Mouse (Mus musculus): ENCODE measurements around the gene Oscar. TPM values are rescaled to one million over a fixed set of nuclear protein-coding genes. Genes with fewer than 3 reads are reported as not detected.
"Not testable (repeated sequence)": the region's sequence is repeated elsewhere in the genome, so short reads cannot be mapped to it uniquely, and the experiment has no call there.

The Oscar gene
- polyA plus RNA-seq, 1 experiment: 0.13 TPM

DNA sequence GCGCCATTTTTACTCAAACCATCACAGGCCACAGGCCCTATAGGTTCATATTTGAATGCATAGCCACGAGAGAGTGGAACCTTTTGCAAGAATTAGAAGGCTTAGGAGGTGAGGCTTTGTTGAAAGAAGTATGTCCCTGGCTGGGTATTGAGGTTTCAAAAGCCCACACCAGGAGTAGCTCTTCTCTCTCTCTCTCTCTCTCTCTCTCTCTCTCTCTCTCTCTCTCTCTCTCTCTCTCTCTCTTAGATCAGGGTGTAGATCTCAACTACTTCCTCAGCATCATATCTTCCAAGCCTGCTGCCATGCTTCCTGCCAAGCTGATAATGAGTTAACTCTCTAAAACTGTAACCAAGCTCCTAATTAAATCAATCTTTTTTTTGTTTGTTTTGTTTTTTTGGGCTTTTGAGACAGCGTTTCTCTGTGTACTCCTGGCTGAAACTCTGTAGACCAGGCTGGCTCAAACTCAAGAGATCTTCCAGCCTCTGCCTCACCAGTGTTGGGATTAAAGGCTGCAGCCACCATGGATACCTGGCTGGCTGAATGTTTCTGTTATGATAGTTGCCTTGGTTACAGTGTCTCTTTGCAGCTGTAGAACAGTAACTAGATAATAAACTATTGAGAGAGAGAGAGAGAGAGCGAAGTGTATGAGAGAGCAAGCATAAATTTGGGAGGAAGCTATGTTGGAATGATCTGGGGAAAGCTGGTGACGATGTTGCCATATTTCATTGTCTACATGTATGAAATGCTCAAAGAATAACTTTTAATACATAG is 39.4 kb downstream of the Oscar start:
- no peak overlapping the region for H3K27ac ChIP-seq (ENCODE audit: control insufficient read depth, insufficient read depth, low read length)
- no peaks in the 10 kb centered on the region for H3K27me3 ChIP-seq (ENCODE audit: control insufficient read depth, insufficient read depth, low read length)
- WGBS: 84% methylated on average over 5 of the region's 5 CpGs
- no peak overlapping the region for H3K4me3 ChIP-seq (ENCODE audit: control insufficient read depth, insufficient read depth, low read length)
- TF ChIP-seq POLR2A (IDR thresholded peaks at IDR 0.05; ENCODE audit: control insufficient read depth, extremely low read depth, insufficient read depth, low read length, poor library complexity) (no peak), CTCF (IDR thresholded peaks at IDR 0.05; ENCODE audit: borderline replicate concordance, control insufficient read depth, extremely low read depth, insufficient read depth, low read length, poor library complexity) (no peak)
- no peaks in the 10 kb centered on the region for H3K36me3 ChIP-seq (ENCODE audit: control insufficient read depth, insufficient read depth, low read length)
- no peaks in the 10 kb centered on the region; the same call in 1 of the 2 replicates for H3K4me1 ChIP-seq (replicated peaks; ENCODE audit: control insufficient read depth, insufficient read depth, low read length)
- no peak for DNase-seq

DNA sequence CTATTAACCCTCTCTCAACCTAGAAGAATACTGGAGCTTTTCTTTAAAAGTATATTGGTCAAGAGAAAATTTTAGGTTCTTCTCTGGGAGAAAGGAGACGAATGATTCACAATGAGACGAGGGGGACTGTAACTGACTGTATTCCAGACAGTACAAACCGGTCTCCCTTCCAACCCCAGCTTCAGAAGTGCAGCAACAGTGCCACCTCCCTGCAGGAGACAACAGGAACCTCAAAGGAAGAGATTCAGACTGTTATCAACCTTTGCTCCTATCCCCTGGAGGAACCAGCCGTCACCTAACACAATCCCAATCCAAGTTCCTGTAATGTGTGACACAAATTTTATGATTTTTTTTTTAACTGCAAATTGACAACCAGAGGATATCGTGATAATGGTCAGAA is 41.7 kb downstream of the Oscar start:
- DNase-seq: no peak
- WGBS: 63% methylated on average over 5 of the region's 5 CpGs

DNA sequence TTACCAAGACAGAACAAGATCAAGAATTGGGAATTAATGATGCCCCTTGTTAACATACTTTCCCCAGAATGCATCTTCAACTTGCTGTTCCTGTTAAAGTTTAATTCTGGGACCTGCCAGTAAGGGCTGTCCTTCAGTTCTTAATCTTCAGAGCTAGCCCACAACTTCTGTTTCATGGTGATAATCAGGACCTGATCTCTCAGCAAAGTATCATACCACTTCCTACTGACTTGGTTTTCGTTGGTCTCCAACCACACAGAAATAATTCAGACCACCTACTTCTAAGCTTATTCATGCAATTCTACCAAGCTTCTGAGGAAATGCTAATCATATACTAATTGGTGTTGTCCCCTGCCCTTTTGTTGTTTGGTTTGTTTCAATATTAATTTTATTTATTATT is 44.1 kb downstream of the Oscar start:
- Histone ChIP-seq H3K4me1 (replicated peaks; ENCODE audit: control insufficient read depth, insufficient read depth, low read length) (no peaks in the 10 kb centered on the region), H3K27ac (ENCODE audit: control insufficient read depth, insufficient read depth, low read length) (no peak overlapping the region), H3K4me3 (ENCODE audit: control insufficient read depth, insufficient read depth, low read length) (no peak overlapping the region), H3K27me3 (ENCODE audit: control insufficient read depth, insufficient read depth, low read length) (no peaks in the 10 kb centered on the region), H3K36me3 (ENCODE audit: control insufficient read depth, insufficient read depth, low read length) (no peaks in the 10 kb centered on the region)
- no peak for DNase-seq
- TF ChIP-seq POLR2A (IDR thresholded peaks at IDR 0.05; ENCODE audit: control insufficient read depth, extremely low read depth, insufficient read depth, low read length, poor library complexity) (no peak), CTCF (IDR thresholded peaks at IDR 0.05; ENCODE audit: borderline replicate concordance, control insufficient read depth, extremely low read depth, insufficient read depth, low read length, poor library complexity) (no peak)
- WGBS: 7% methylated on average over 1 of the region's 1 CpGs

More for the DNA sequence above, 41.7 kb downstream of the Oscar start:
- Histone ChIP-seq H3K27ac (ENCODE audit: control insufficient read depth, insufficient read depth, low read length) (no peak overlapping the region), H3K4me3 (ENCODE audit: control insufficient read depth, insufficient read depth, low read length) (no peak overlapping the region), H3K36me3 (ENCODE audit: control insufficient read depth, insufficient read depth, low read length) (no peaks in the 10 kb centered on the region), H3K27me3 (ENCODE audit: control insufficient read depth, insufficient read depth, low read length) (no peaks in the 10 kb centered on the region), H3K4me1 (replicated peaks; ENCODE audit: control insufficient read depth, insufficient read depth, low read length) (no peaks in the 10 kb centered on the region)
- TF ChIP-seq POLR2A (IDR thresholded peaks at IDR 0.05; ENCODE audit: control insufficient read depth, extremely low read depth, insufficient read depth, low read length, poor library complexity) (no peak), CTCF (IDR thresholded peaks at IDR 0.05; ENCODE audit: borderline replicate concordance, control insufficient read depth, extremely low read depth, insufficient read depth, low read length, poor library complexity) (no peak)

DNA sequence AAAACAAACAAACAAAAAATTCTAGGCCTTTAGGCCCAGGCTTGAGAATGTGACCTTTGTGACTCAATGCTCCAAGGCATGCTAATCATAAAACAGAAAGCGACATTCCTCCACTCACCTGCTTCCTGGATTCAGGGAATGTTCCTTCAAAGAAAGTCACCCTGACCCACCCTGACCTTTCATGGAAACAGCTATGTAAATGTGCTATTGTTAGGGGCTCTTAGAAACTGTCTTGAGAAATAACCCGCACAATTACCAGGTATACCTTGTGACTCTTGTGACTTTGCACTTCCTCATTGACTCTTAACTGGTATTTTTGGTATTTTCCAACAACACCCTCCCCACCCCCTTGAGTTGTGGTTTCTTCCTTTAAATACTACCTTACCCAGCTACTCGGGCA is 45.4 kb downstream of the Oscar start:
- not testable (repeated sequence) for H3K4me3 ChIP-seq (ENCODE audit: control insufficient read depth, insufficient read depth, low read length); H3K36me3 ChIP-seq (ENCODE audit: control insufficient read depth, insufficient read depth, low read length); H3K27me3 ChIP-seq (ENCODE audit: control insufficient read depth, insufficient read depth, low read length); H3K27ac ChIP-seq (ENCODE audit: control insufficient read depth, insufficient read depth, low read length); DNase-seq; H3K4me1 ChIP-seq (replicated peaks; ENCODE audit: control insufficient read depth, insufficient read depth, low read length)
- 70% methylated on average over 3 of the region's 3 CpGs for WGBS

DNA sequence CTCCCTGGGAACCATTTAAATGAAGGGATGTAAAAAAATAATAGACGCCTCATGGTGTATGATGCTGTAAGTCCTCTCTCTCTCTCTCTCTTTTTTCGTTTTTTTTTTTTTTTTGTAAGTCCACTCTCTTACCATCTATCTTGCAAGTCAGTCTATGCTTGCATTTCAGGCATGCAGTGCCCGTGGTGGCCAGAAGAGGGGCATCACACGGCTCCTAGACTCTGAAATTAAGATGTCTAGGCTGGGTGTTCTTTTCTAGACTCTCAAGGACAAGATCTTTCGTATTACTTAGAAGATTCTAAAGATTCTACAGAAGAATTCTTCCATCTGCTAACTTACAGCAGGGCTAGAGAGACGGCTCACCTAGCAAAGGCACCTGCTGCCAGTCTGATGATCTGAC is 46.2 kb downstream of the Oscar start:
- Histone ChIP-seq H3K4me1 (replicated peaks; ENCODE audit: control insufficient read depth, insufficient read depth, low read length) (no peaks in the 10 kb centered on the region), H3K27me3 (ENCODE audit: control insufficient read depth, insufficient read depth, low read length) (no peaks in the 10 kb centered on the region), H3K4me3 (ENCODE audit: control insufficient read depth, insufficient read depth, low read length) (no peak overlapping the region), H3K36me3 (ENCODE audit: control insufficient read depth, insufficient read depth, low read length) (no peaks in the 10 kb centered on the region), H3K27ac (ENCODE audit: control insufficient read depth, insufficient read depth, low read length) (no peak overlapping the region)
- 72% methylated on average over 6 of the region's 6 CpGs for WGBS
- DNase-seq: no peak
- no peak for TF ChIP-seq POLR2A (IDR thresholded peaks at IDR 0.05; ENCODE audit: control insufficient read depth, extremely low read depth, insufficient read depth, low read length, poor library complexity)
- TF ChIP-seq CTCF (IDR thresholded peaks at IDR 0.05; ENCODE audit: borderline replicate concordance, control insufficient read depth, extremely low read depth, insufficient read depth, low read length, poor library complexity): no peak

DNA sequence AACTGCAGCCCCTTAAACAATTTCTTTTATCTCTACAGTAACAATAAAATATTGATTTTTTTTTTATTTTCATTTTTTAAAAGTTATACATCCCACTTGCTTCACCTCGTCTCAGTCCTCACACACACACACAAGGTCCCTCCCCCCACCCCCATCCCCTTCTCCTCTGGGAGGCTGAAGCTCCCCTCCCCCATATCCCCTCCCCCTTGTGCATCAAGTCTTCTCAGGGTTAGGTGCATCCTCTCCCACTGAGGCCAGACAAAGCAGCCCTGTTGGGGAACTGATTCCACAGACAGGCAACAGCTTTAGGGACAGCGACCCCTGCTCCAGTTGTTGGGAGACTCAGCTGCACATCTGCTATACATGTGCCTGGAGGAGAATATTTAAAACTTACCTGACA is 48.6 kb downstream of the Oscar start:
- Histone ChIP-seq H3K4me3 (ENCODE audit: control insufficient read depth, insufficient read depth, low read length) (no peak overlapping the region), H3K27ac (ENCODE audit: control insufficient read depth, insufficient read depth, low read length) (no peak overlapping the region), H3K27me3 (ENCODE audit: control insufficient read depth, insufficient read depth, low read length) (no peaks in the 10 kb centered on the region), H3K4me1 (replicated peaks; ENCODE audit: control insufficient read depth, insufficient read depth, low read length) (no peaks in the 10 kb centered on the region), H3K36me3 (ENCODE audit: control insufficient read depth, insufficient read depth, low read length) (no peaks in the 10 kb centered on the region)
- TF ChIP-seq POLR2A (IDR thresholded peaks at IDR 0.05; ENCODE audit: control insufficient read depth, extremely low read depth, insufficient read depth, low read length, poor library complexity): no peak
- TF ChIP-seq CTCF (IDR thresholded peaks at IDR 0.05; ENCODE audit: borderline replicate concordance, control insufficient read depth, extremely low read depth, insufficient read depth, low read length, poor library complexity): no peak
- 64% methylated on average over 2 of the region's 2 CpGs for WGBS
- no peak for DNase-seq

Other genes with a start within 250 kb of the Oscar start
- 0.82 and 0.88 TPM in 2 replicates for gene Cacng8, start 225.5 kb downstream of the Oscar start, polyA plus RNA-seq (2012; rRNA removed)
- gene Cacng6, start 192.0 kb downstream of the Oscar start, polyA plus RNA-seq (2012; rRNA removed): 0.11 and 0.40 TPM in 2 replicates
- gene Tarm1, start 113.5 kb downstream of the Oscar start, polyA plus RNA-seq (2012; rRNA removed): 0.52 and 0.53 TPM in 2 replicates
- gene Ndufa3, start 1.2 kb upstream of the Oscar start, polyA plus RNA-seq (2012; rRNA removed): 231 and 311 TPM in 2 replicates
- 9.4 and 12.5 TPM in 2 replicates for gene Tfpt, start 13.8 kb upstream of the Oscar start, polyA plus RNA-seq (2012; rRNA removed)
- gene Prpf31, start 13.8 kb upstream of the Oscar start, polyA plus RNA-seq (2012; rRNA removed): 42.4 and 48.6 TPM in 2 replicates
- gene Cnot3, start 29.1 kb upstream of the Oscar start, polyA plus RNA-seq (2012; rRNA removed): 185 and 202 TPM in 2 replicates
- 4.3 and 4.9 TPM in 2 replicates for gene Leng1, start 49.7 kb upstream of the Oscar start, polyA plus RNA-seq (2012; rRNA removed)
- gene Tmc4, start 61.4 kb upstream of the Oscar start, polyA plus RNA-seq (2012; rRNA removed): 21.7 and 27.9 TPM in 2 replicates
- gene Tsen34, start 76.7 kb upstream of the Oscar start, polyA plus RNA-seq (2012; rRNA removed): 53.6 and 57.6 TPM in 2 replicates
- 75.5 and 82.5 TPM in 2 replicates for gene Mboat7, start 77.4 kb upstream of the Oscar start, polyA plus RNA-seq (2012; rRNA removed)
- gene Rps9, start 87.8 kb upstream of the Oscar start, polyA plus RNA-seq (2012; rRNA removed): 2,860 and 2,943 TPM in 2 replicates
- 17.5 and 20.0 TPM in 2 replicates for gene Pirb, start 104.2 kb upstream of the Oscar start, polyA plus RNA-seq (2012; rRNA removed)
- gene Gm15448, start 209.5 kb upstream of the Oscar start, polyA plus RNA-seq (2012; rRNA removed): 0.41 and 0.59 TPM in 2 replicates
- 1.1 and 2.0 TPM in 2 replicates for gene Pira2, start 228.9 kb upstream of the Oscar start, polyA plus RNA-seq (2012; rRNA removed)